Mouse (Mus musculus) liver, embryonic 14.5 days (tissue): Measurements from ENCODE around the gene Cd47. TPM values are rescaled to one million over a fixed set of nuclear protein-coding genes. Genes with fewer than 3 reads are reported as not detected.

Source experiments
- ATAC-seq: fragments of 200-750 bp; cut with Nextera tagmentation; 2 replicates; pipeline ENCODE4 v1.8.0; 2017; ENCODE audit warnings: moderate number of reproducible peaks, mild to moderate bottlenecking, moderate library complexity; ENCODE audit not compliant: insufficient read depth
- DNase-seq, 3 experiments: peaks; one replicate each; pipeline ENCODE4 v3.0.0-alpha.2; 2012 to 2013; ENCODE audit warnings: low read depth in 3 of 3, low spot score in 3 of 3
- H3K27ac ChIP-seq: fragments of 300-500 bp; sonication (generic); 2 replicates; pipeline ENCODE4 v1.5.1; 2014; ENCODE audit warnings: moderate library complexity, mild to moderate bottlenecking, control low read depth, inconsistent platforms
- H3K27me3 ChIP-seq: fragments of 300-500 bp; sonication (generic); 2 replicates; pipeline ENCODE4 v1.6.1; 2014; ENCODE audit warnings: mild to moderate bottlenecking, low read length, moderate library complexity; ENCODE audit not compliant: control insufficient read depth, insufficient read depth
- H3K36me3 ChIP-seq: fragments of 300-500 bp; sonication (generic); replicated peaks from 2 replicates; pipeline ENCODE4 v1.6.1; 2014; ENCODE audit warnings: low read depth; ENCODE audit not compliant: control insufficient read depth, insufficient read depth
- H3K4me1 ChIP-seq, 2 experiments: fragments of 200-500 bp in 1 of 2; fragments of 300-500 bp in 1 of 2; sonication (generic) in 1 of 2; replicated peaks; 2 replicates each; pipeline ENCODE4 v1.6.1; 2012 to 2014; ENCODE audit warnings: antibody characterized with exemption in 1 of 2, inconsistent platforms in 1 of 2, low read length in 1 of 2; ENCODE audit not compliant: control insufficient read depth in 2 of 2, insufficient read depth in 2 of 2
- H3K4me2 ChIP-seq: fragments of 300-500 bp; sonication (generic); 2 replicates; pipeline ENCODE4 v1.6.1; 2014; ENCODE audit warnings: low read depth, mild to moderate bottlenecking, control low read depth, moderate library complexity
- H3K4me3 ChIP-seq, 2 experiments: fragments of 200-500 bp in 1 of 2; fragments of 300-500 bp in 1 of 2; sonication (generic) in 1 of 2; 2 replicates each; pipeline ENCODE4 v1.5.1; 2012 to 2014; ENCODE audit warnings: low read depth in 2 of 2, low read length in 2 of 2, mild to moderate bottlenecking in 2 of 2, control low read depth in 1 of 2, inconsistent platforms in 1 of 2, moderate library complexity in 1 of 2; ENCODE audit not compliant: insufficient read depth in 1 of 2
- H3K9ac ChIP-seq: fragments of 300-500 bp; sonication (generic); replicated peaks from 2 replicates; pipeline ENCODE4 v1.6.1; 2014; ENCODE audit warnings: mild to moderate bottlenecking, control low read depth, moderate library complexity
- H3K9me3 ChIP-seq: fragments of 300-500 bp; sonication (generic); 2 replicates; pipeline ENCODE4 v1.6.1; 2016; ENCODE audit warnings: low read length, mixed read lengths; ENCODE audit not compliant: control insufficient read depth
- CTCF ChIP-seq: IDR thresholded peaks from 2 replicates; pipeline ENCODE4 v1.5.1; 2016; ENCODE audit warnings: antibody characterized with exemption, low read depth, control low read depth
- EP300 ChIP-seq: IDR thresholded peaks from 2 replicates; pipeline ENCODE4 v1.6.1; 2016; ENCODE audit warnings: antibody characterized with exemption, low read depth
- WGBS: fragments of 180-500 bp; shearing (Covaris S2); extraction: QIAGEN DNeasy Blood & Tissue Kit; methylation state at CpG from one replicate; pipeline ENCODE4 v1.1.7; 2014; ENCODE audit not compliant: insufficient replicate concordance; 5-methylcytosine and 5-hydroxymethylcytosine counted together
- polyA plus RNA-seq, 2 experiments: library from polyadenylated mRNA; depleted of rRNA in 1 of 2; stranded (reverse) in 1 of 2; unstranded in 1 of 2; fragments of >200 nt; fragmentation: Nextera tagmentation in 1 of 2; extraction: Ambion mirVana in 1 of 2; gene quantifications; 2 replicates each; pipeline versions ENCODE4 v1.2.1 to v1.2.3; 2012 to 2014

The Cd47 gene
- polyA plus RNA-seq, 2 experiments, result 82.5 to 331 TPM

DNA sequence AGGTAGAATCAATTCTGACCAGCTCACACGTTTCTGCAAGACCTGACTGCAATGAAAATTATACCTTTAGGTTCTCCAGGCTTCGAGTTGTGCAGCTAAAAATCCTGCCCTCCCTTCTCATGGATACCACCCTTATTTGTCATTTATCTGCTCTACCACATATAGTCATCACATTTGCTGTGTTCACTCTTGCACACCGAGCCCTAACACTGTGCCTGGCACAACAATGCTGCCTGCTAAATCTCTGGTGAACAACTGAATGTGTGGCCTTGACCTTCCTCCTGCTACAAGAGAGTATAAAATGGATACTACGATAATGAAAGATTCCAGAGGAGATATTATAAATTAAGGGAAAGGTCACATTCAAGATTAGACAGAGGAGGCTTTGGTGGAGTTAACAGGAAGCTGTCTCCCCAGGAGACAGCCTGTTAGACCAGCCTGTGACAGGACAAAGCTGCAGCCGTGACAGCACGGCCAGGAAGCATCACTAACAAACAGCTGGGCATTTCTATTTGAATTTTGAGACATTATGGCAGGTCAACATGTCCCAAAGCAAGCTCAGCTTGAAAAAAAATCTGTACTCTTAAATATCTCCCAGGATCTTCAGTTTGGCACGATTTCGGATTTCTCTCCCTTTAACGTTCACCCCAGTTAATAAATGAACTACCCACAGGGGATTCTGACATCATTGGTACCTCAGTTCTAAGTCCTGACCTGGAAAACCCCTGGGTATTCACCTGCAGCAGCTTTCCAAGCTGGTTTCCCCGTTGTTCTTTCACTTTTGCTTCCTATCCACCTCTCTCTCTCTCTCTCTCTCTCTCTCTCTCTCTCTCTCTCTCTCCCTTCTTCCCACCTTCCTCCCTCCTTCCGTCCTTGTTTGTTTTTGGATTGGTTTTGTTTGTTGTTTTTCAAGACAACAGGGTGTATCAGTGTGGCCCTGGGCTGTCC is 137.2 kb downstream of the Cd47 start:
- no peak for ATAC-seq

DNA sequence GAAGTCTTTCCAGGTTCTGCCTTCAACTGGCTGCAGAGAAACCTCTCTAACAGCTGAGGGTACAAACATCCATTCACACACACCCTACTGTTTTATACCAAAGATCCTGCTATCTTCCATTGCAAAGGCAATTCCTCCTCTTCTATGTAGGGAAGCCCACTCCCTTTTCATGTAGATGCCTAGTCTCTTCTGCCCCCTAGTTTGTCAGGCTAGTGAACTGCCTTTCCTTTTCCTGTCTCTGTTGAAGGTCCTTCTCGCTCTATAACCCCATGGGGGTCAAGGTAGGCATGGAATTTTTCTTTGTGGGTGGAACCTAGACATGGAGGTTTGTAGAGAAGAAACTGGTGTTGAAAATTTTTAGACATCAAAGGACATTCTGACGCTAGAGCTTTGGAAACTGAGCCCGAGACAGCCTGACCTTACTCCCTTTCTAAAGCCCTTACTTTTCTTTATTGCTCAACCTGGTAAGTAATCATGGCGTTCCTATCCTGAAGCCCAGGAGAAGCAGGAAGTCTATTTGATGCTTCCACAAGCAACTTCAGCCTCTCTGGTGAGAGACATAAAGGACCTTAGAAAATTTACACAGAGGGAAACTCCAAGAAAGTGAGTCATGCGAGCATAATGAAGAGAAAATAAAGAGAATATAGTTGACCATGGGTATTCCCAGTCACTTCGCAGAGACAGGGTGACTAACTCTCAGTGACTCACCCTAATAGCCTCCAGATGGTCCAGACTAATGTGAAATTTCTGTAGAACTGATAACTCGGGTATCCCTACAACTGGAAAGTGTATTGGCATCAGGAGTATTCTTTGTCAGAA is 138.4 kb downstream of the Cd47 start:
- Histone ChIP-seq H3K4me2 (no peak overlapping the region), H3K27me3 (no peaks in the 10 kb centered on the region), H3K4me3 (no peak overlapping the region), H3K36me3 (no peaks in the 10 kb centered on the region), H3K9ac (no peak overlapping the region), H3K27ac (no peak overlapping the region), H3K9me3 (no peaks in the 10 kb centered on the region), H3K4me1 (no peaks in the 10 kb centered on the region; a peak in 3 of 4 replicates)
- DNase-seq (no peak), ATAC-seq (no peak)
- WGBS, result 62% methylated on average over 7 of the region's 7 CpGs
- TF ChIP-seq EP300 (no peak), CTCF (no peak)

More for the DNA sequence above, 137.2 kb downstream of the Cd47 start:
- no peak for TF ChIP-seq CTCF
- no peak for TF ChIP-seq EP300
- no peaks in the 10 kb centered on the region; a peak in 3 of 4 replicates for H3K4me1 ChIP-seq
- no peak for DNase-seq
- no peak overlapping the region for H3K4me2 ChIP-seq
- H3K9ac ChIP-seq, result no peak overlapping the region
- no peaks in the 10 kb centered on the region for H3K36me3 ChIP-seq
- H3K27me3 ChIP-seq, result no peaks in the 10 kb centered on the region
- 44% methylated on average over 11 of the region's 11 CpGs for WGBS
- no peak overlapping the region for H3K4me3 ChIP-seq
- H3K9me3 ChIP-seq, result no peaks in the 10 kb centered on the region
- no peak overlapping the region for H3K27ac ChIP-seq

DNA sequence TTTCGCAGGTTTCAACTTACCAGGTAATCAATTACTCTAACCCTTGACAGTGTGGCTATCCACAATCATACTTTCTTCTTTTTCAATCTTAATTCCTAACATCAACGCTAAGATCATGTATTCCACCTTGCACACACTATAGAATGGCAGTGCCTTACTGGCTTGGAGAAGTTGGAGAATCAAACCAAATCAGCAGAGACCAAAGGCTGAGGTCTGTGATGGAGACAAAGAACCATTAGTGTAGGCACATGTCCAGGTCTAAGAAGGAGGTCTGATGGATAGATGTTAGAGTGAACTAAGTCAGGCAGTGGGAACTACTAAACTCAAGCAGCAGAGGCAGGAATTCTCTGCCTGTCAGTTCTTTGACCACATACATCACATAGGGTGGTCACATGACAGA is 139.0 kb downstream of the Cd47 start:
- Histone ChIP-seq H3K4me2 (no peak overlapping the region), H3K4me3 (no peak overlapping the region), H3K9me3 (no peaks in the 10 kb centered on the region), H3K36me3 (no peaks in the 10 kb centered on the region), H3K9ac (no peak overlapping the region), H3K27ac (no peak overlapping the region), H3K4me1 (no peaks in the 10 kb centered on the region; a peak in 3 of 4 replicates), H3K27me3 (no peaks in the 10 kb centered on the region)
- DNase-seq (no peak), ATAC-seq (no peak)
- TF ChIP-seq EP300 (no peak), CTCF (no peak)
- WGBS, result 71% methylated on average over 2 of the region's 2 CpGs

DNA sequence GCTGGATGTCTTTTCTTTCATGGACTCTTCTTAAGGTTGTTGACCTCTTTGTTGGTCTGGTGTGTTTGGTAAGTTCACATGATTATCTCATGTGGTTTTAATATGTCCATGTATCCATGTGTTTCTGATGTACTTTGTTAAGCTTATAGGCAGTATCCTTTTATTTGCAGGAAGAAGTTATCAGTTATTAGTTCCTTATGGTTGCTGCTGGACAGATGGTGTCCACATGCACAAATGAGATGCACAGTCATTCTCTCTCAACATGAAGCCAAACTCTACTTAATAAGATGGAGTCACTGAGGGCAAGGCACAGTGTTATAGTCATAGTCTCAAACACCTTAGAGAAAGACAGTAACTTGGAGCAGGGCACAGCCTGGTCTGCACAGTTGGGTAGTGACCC is 140.1 kb downstream of the Cd47 start:
- no peaks in the 10 kb centered on the region for H3K36me3 ChIP-seq
- H3K9me3 ChIP-seq, result no peaks in the 10 kb centered on the region
- H3K4me2 ChIP-seq, result no peak overlapping the region
- H3K27me3 ChIP-seq, result no peaks in the 10 kb centered on the region
- no peaks in the 10 kb centered on the region; a peak in 3 of 4 replicates for H3K4me1 ChIP-seq
- no peak overlapping the region for H3K9ac ChIP-seq
- ATAC-seq (no peak), DNase-seq (no peak)
- no peak overlapping the region for H3K4me3 ChIP-seq
- H3K27ac ChIP-seq, result no peak overlapping the region
- no peak for TF ChIP-seq CTCF
- TF ChIP-seq EP300, result no peak

- DNase-seq, result no peak
- no peak for TF ChIP-seq EP300
- no peak for TF ChIP-seq CTCF
- Histone ChIP-seq H3K4me2 (no peak overlapping the region), H3K36me3 (no peaks in the 10 kb centered on the region), H3K9me3 (no peaks in the 10 kb centered on the region), H3K9ac (no peak overlapping the region), H3K4me3 (no peak overlapping the region), H3K27ac (no peak overlapping the region), H3K4me1 (no peaks in the 10 kb centered on the region; a peak in 3 of 4 replicates), H3K27me3 (no peaks in the 10 kb centered on the region)
- ATAC-seq, result no peak
- WGBS, result 64% methylated on average over 1 of the region's 1 CpGs
These were observed 140.7 kb downstream of the Cd47 start for GRCm38 (mm10) chr16:49941031-49941430.
